Mouse (Mus musculus): Measurements from ENCODE around the gene Stard5. TPM values are rescaled to one million over a fixed set of nuclear protein-coding genes. Genes with fewer than 3 reads are reported as not detected.
A peak's percentile ranks its signal among the peaks of the same experiment; 100 is the strongest.

The Stard5 gene
- polyA plus RNA-seq, 1 experiment from 2014 or later: 17.2 TPM

DNA sequence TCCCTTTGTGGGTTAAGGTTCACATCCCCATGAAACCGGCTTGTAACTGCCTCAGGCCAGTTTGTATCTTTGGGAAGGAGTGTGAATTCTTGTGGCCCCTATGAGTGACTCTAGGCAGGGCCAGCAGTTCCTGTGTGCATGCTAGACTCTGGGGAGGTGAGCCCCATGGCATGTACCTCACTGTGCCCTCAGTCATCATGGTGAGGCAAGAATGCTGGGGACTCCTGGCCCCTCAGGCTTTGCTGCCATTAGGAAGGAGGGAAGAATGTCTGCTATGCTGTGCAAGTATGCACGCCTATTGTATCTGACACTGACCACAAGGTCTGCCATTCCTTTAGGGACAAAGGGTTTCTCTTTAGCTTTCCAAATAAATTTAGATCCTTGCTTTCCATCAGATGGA lies 9.4 kb downstream of the Stard5 start:
- Histone ChIP-seq H3K27ac (ENCODE audit: low read length) (no peak overlapping the region), H3K36me3 (ENCODE audit: control insufficient read depth, insufficient read depth, low read length) (peaks cover 16% of the 10 kb centered on the region), H3K9me3 (ENCODE audit: control insufficient read depth, low read length) (no peaks in the 10 kb centered on the region), H3K4me1 (replicated peaks; ENCODE audit: control insufficient read depth, insufficient read depth, low read length) (peaks cover 2% of the 10 kb centered on the region; the same call in 1 of the 2 replicates), H3K9ac (ENCODE audit: low read length) (no peak overlapping the region), H3K4me2 (ENCODE audit: low read depth, low read length) (no peak overlapping the region), H3K4me3 (ENCODE audit: low read length) (no peak overlapping the region), H3K27me3 (ENCODE audit: control insufficient read depth, insufficient read depth, low read depth, low read length) (no peaks in the 10 kb centered on the region)
- no peak for ATAC-seq (ENCODE audit: low read depth)
- 61% methylated on average over 2 of the region's 2 CpGs for WGBS

DNA sequence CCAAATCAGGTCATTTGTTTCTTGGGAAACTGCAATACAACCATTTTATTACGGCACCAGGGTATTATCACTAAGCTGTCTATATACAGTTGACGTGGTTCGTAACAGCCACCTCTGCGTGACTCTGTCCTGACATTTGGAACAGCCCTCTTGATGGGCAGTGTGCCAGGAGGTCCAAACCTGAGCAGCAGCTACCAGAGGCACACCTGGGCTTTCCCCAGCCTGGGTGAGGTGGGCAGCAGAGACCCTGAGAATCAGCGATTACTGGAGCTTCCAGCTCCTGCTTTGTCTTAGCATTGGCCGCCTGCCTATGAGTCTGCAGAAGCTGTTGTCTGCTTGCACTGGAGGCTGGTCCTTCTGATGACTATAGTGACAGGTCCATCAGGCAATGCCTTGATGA lies 11.8 kb downstream of the Stard5 start:
- 71% methylated on average over 6 of the region's 6 CpGs for WGBS
- peaks cover 3% of the 10 kb centered on the region; the same call in 1 of the 2 replicates for H3K36me3 ChIP-seq (ENCODE audit: control insufficient read depth, insufficient read depth, low read length)

DNA sequence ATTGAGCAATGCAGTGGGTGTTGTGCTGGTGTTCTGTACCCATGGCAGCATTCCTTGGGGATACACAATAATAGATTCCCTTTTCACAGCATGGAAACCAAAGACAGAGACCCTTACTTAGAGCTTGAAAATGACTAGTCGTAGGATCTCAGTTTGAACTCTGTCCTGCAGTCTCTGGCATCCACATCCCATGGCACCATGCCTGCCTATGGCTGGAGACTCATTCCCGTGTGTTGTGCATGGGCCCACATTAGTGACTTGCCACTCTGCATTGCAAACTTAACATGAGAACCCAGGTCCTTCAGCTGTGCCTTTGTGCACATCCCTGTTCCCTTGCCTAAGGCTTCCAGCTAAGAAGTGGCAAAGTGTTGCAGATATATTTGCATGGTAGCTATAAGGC lies 13.0 kb downstream of the Stard5 start:
- Histone ChIP-seq H3K4me3 (ENCODE audit: low read length) (no peak overlapping the region), H3K27ac (ENCODE audit: low read length) (no peak overlapping the region), H3K4me1 (replicated peaks; ENCODE audit: control insufficient read depth, insufficient read depth, low read length) (peaks cover 2% of the 10 kb centered on the region; the same call in 1 of the 2 replicates), H3K27me3 (ENCODE audit: control insufficient read depth, insufficient read depth, low read depth, low read length) (no peaks in the 10 kb centered on the region), H3K9ac (ENCODE audit: low read length) (no peak overlapping the region), H3K9me3 (ENCODE audit: control insufficient read depth, low read length) (no peaks in the 10 kb centered on the region), H3K36me3 (ENCODE audit: control insufficient read depth, insufficient read depth, low read length) (peaks cover 3% of the 10 kb centered on the region; the same call in 1 of the 2 replicates), H3K4me2 (ENCODE audit: low read depth, low read length) (no peak overlapping the region)
- no peak for ATAC-seq (ENCODE audit: low read depth)
- WGBS: 68% methylated on average over 2 of the region's 2 CpGs

More for the DNA sequence above, 11.8 kb downstream of the Stard5 start:
- H3K4me3 ChIP-seq (ENCODE audit: low read length): no peak overlapping the region
- H3K4me2 ChIP-seq (ENCODE audit: low read depth, low read length): no peak overlapping the region
- no peak overlapping the region for H3K27ac ChIP-seq (ENCODE audit: low read length)
- H3K9me3 ChIP-seq (ENCODE audit: control insufficient read depth, low read length): no peaks in the 10 kb centered on the region
- H3K4me1 ChIP-seq (replicated peaks; ENCODE audit: control insufficient read depth, insufficient read depth, low read length): peaks cover 2% of the 10 kb centered on the region; the same call in 1 of the 2 replicates
- no peaks in the 10 kb centered on the region for H3K27me3 ChIP-seq (ENCODE audit: control insufficient read depth, insufficient read depth, low read depth, low read length)
- H3K9ac ChIP-seq (ENCODE audit: low read length): no peak overlapping the region
- no peak for ATAC-seq (ENCODE audit: low read depth)

- 80% methylated on average over 5 of the region's 5 CpGs for WGBS
- Histone ChIP-seq H3K9me3 (ENCODE audit: control insufficient read depth, low read length) (no peaks in the 10 kb centered on the region), H3K9ac (ENCODE audit: low read length) (no peak overlapping the region), H3K36me3 (ENCODE audit: control insufficient read depth, insufficient read depth, low read length) (peaks cover 3% of the 10 kb centered on the region; the same call in 1 of the 2 replicates), H3K4me2 (ENCODE audit: low read depth, low read length) (no peak overlapping the region), H3K4me3 (ENCODE audit: low read length) (no peak overlapping the region), H3K27me3 (ENCODE audit: control insufficient read depth, insufficient read depth, low read depth, low read length) (no peaks in the 10 kb centered on the region), H3K27ac (ENCODE audit: low read length) (no peak overlapping the region), H3K4me1 (replicated peaks; ENCODE audit: control insufficient read depth, insufficient read depth, low read length) (peaks cover 2% of the 10 kb centered on the region; the same call in 1 of the 2 replicates)
- no peak for ATAC-seq (ENCODE audit: low read depth)
Measured at GRCm38 (mm10) chr7:83645476-83645875, 13.7 kb downstream of the Stard5 start.

DNA sequence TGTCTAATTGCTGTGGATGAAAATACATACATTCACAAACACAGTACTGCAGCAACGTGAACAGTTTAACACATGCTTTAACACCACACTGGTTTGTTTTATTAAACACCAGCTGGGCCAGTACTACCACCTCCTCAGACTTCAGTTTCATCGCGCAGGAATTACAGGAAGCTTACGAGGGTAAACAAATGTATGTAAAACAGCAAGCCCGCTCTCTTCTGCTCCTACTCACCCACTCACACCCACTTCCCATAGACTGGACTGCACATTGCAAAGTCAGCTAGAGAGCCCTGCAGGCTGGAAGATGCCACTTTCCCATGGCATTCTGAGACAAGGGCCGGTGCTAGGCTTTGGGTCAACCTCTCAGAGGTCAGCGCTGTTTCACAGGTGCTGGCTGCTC lies 17.0 kb downstream of the Stard5 start:
- no peaks in the 10 kb centered on the region for H3K36me3 ChIP-seq (ENCODE audit: control insufficient read depth, insufficient read depth, low read length)
- no peak overlapping the region for H3K4me3 ChIP-seq (ENCODE audit: low read length)
- H3K27ac ChIP-seq (ENCODE audit: low read length): no peak overlapping the region
- no peaks in the 10 kb centered on the region for H3K4me1 ChIP-seq (replicated peaks; ENCODE audit: control insufficient read depth, insufficient read depth, low read length)
- H3K4me2 ChIP-seq (ENCODE audit: low read depth, low read length): no peak overlapping the region
- H3K9me3 ChIP-seq (ENCODE audit: control insufficient read depth, low read length): no peaks in the 10 kb centered on the region
- no peak overlapping the region for H3K9ac ChIP-seq (ENCODE audit: low read length)
- H3K27me3 ChIP-seq (ENCODE audit: control insufficient read depth, insufficient read depth, low read depth, low read length): no peaks in the 10 kb centered on the region
- ATAC-seq (ENCODE audit: low read depth): peak; percentile 26; the same call in 1 of the 2 replicates
- 50% methylated on average over 7 of the region's 7 CpGs for WGBS

DNA sequence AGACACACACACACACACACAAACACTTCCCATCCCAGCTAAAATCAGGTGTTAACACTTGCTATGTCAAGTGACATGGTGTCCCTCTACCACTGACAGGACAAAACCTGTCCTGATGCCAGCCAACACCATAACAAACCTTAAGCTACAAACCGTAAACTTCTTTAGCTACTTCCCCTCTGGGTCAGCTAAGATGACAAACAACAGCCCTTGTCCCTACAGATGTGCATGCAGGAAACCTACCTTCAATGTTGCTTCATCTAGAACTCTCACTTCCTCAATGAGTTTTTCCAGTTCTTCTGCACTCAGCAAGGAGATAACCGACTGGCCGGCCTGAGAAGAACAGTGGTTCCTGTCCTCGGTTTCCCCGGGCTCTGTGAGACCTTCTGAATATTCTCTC lies 18.9 kb downstream of the Stard5 start:
- Histone ChIP-seq H3K4me3 (ENCODE audit: low read length) (no peak overlapping the region), H3K9me3 (ENCODE audit: control insufficient read depth, low read length) (no peaks in the 10 kb centered on the region), H3K4me1 (replicated peaks; ENCODE audit: control insufficient read depth, insufficient read depth, low read length) (no peaks in the 10 kb centered on the region), H3K4me2 (ENCODE audit: low read depth, low read length) (no peak overlapping the region), H3K27ac (ENCODE audit: low read length) (no peak overlapping the region), H3K36me3 (ENCODE audit: control insufficient read depth, insufficient read depth, low read length) (no peaks in the 10 kb centered on the region), H3K27me3 (ENCODE audit: control insufficient read depth, insufficient read depth, low read depth, low read length) (no peaks in the 10 kb centered on the region), H3K9ac (ENCODE audit: low read length) (no peak overlapping the region)
- no peak for ATAC-seq (ENCODE audit: low read depth)
- WGBS: 75% methylated on average over 5 of the region's 5 CpGs

- ATAC-seq (ENCODE audit: low read depth): no peak
- Histone ChIP-seq H3K4me3 (ENCODE audit: low read length) (no peak overlapping the region), H3K9me3 (ENCODE audit: control insufficient read depth, low read length) (no peaks in the 10 kb centered on the region), H3K4me2 (ENCODE audit: low read depth, low read length) (no peak overlapping the region), H3K4me1 (replicated peaks; ENCODE audit: control insufficient read depth, insufficient read depth, low read length) (no peaks in the 10 kb centered on the region), H3K36me3 (ENCODE audit: control insufficient read depth, insufficient read depth, low read length) (no peaks in the 10 kb centered on the region), H3K9ac (ENCODE audit: low read length) (no peak overlapping the region), H3K27ac (ENCODE audit: low read length) (no peak overlapping the region), H3K27me3 (ENCODE audit: control insufficient read depth, insufficient read depth, low read depth, low read length) (no peaks in the 10 kb centered on the region)
- WGBS: 79% methylated on average over 5 of the region's 5 CpGs
Measured at GRCm38 (mm10) chr7:83652498-83652897, 20.7 kb downstream of the Stard5 start.

GRCm38 (mm10) chr7:83653605-83654051 lies 21.9 kb downstream of the Stard5 start:
- WGBS: 78% methylated on average over 2 of the region's 2 CpGs
- Histone ChIP-seq H3K27me3 (ENCODE audit: control insufficient read depth, insufficient read depth, low read depth, low read length) (no peaks in the 10 kb centered on the region), H3K9me3 (ENCODE audit: control insufficient read depth, low read length) (no peaks in the 10 kb centered on the region), H3K27ac (ENCODE audit: low read length) (no peak overlapping the region), H3K4me3 (ENCODE audit: low read length) (no peak overlapping the region), H3K36me3 (ENCODE audit: control insufficient read depth, insufficient read depth, low read length) (no peaks in the 10 kb centered on the region), H3K4me2 (ENCODE audit: low read depth, low read length) (no peak overlapping the region), H3K4me1 (replicated peaks; ENCODE audit: control insufficient read depth, insufficient read depth, low read length) (no peaks in the 10 kb centered on the region), H3K9ac (ENCODE audit: low read length) (no peak overlapping the region)
- ATAC-seq (ENCODE audit: low read depth): no peak

- H3K9ac ChIP-seq (ENCODE audit: low read length): no peak overlapping the region
- no peak for ATAC-seq (ENCODE audit: low read depth)
- H3K4me3 ChIP-seq (ENCODE audit: low read length): no peak overlapping the region
- H3K27me3 ChIP-seq (ENCODE audit: control insufficient read depth, insufficient read depth, low read depth, low read length): no peaks in the 10 kb centered on the region
- no peak overlapping the region for H3K27ac ChIP-seq (ENCODE audit: low read length)
- WGBS: 67% methylated on average over 2 of the region's 2 CpGs
- no peaks in the 10 kb centered on the region for H3K36me3 ChIP-seq (ENCODE audit: control insufficient read depth, insufficient read depth, low read length)
- no peak overlapping the region for H3K4me2 ChIP-seq (ENCODE audit: low read depth, low read length)
- H3K9me3 ChIP-seq (ENCODE audit: control insufficient read depth, low read length): no peaks in the 10 kb centered on the region
- H3K4me1 ChIP-seq (replicated peaks; ENCODE audit: control insufficient read depth, insufficient read depth, low read length): no peaks in the 10 kb centered on the region; the same call in 1 of the 2 replicates
Measured at GRCm38 (mm10) chr7:83654196-83654595, 22.4 kb downstream of the Stard5 start.
